Mouse (Mus musculus): ENCODE measurements around the gene Ip6k1. TPM values are rescaled to one million over a fixed set of nuclear protein-coding genes. Genes with fewer than 3 reads are reported as not detected.
"Not testable (repeated sequence)": the region's sequence is repeated elsewhere in the genome, so short reads cannot be mapped to it uniquely, and the experiment has no call there.

Gene Ip6k1
- total RNA-seq, 4 experiments from 2014 or later, result 193 to 261 (median 223) TPM

DNA sequence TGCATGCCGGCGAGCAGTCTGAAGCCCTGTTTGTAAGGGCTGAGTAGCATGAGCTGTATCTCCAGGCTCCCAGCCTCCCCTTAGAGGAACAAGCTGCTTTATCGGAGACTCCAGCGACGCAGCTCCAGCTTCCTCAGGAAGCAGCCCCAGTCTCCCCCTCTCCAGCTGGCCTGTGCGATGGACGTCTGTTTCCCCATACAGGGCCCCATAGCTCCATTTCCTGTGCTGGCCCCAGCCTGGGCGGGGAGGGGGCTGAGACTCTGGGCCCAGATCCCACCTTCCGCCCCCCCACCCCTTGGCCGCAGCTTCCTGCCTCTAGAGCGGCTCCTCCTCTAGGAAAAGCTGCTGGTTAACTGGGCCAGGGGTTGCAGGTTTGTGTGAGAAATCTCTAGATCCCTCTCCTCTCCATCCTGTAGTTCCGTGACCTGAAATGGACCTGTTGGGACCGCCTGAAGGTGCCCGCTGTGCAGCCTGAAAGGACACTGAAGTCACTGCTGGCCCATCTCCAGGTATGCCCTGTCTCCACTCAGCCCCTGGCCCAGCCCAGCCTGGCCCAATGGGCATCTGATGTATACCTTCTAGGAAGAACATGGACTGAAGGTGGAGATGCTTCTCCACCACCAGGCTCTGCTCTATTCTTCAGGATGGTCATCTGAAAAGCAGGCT is 19.5 kb upstream of the Ip6k1 start, which contains the start of gene Gm20661:
Gm20661 (plus strand) TSS at position 378 of the 666 bp plus-strand sequence.
- DNase-seq (ENCODE audit: low spot score in 2 of 2), result peak in 1 of 2 experiments; percentile 56

DNA sequence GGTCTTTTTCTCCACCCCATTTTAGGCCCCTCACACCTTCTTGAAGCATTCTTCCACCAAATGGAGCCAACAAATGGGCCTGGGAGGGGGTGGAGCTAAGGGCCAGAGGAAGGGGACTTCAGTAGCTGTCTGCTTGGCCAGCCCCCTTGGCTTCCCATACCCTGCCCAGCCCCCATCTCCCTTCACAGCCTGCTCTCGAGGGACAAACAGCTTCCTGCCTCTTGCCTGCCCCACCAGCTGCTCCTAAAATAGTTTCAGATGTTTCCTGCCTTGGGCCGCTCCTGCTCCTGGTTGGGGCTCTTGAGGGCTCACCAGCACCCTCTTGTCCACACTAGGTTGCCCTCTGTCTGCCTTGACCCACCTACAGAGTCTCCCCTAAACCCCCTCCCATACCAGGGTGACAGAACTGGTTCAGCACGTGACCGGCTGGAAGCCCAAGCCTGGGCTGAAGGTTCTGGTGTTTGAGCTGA is 18.8 kb upstream of the Ip6k1 start:
- DNase-seq (ENCODE audit: low spot score in 2 of 2), result peak in 1 of 2 experiments; percentile 32

DNA sequence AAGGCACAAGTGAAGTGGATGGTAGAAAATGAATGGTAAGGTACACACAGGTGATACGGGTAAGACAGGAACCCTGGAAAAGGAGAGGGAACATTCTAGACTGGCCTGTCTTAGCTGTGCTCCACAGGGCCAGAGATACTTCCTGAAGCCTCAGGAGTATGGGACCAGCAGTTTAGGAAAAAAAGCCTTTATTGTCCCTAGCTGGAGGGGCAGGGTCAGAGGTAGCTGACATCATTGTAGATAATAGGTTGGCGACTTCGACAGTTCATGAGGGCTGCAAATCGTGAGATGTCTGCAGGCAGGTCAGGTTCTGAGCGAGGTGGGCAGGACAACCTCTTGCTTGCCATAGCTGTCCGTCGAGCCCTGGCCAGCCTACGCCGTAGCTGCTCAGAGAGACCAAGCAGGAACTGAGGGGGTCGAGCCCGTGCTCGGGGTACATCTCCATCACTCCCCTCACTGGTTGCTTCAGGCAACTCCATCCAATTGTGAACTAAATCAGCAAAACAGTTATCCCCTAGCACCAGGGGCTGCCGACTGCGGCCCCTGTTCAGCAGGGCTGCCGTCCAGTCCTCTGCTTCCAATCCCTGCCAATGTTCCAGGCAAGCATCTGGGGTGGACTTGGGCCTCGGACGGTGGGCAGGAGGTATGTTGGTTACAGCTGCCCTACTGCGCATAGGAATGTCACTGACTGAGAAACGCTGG is 18.1 kb upstream of the Ip6k1 start:
- no peak for DNase-seq (ENCODE audit: low spot score in 2 of 2)

DNA sequence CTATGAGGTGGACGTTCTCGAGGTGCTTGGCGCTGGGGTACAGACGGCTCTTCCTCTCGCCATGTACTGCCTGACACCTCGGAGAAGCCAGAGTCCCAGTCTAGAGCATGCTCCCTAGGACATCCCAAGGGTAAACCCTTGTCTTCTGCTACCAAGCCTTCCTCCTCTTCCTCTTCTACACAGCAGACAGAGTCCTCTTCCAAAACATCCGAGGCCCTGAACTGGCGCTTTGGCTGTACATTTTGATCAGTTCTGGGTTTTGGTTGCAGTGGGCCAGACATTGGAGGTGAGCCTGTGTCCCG is 17.6 kb upstream of the Ip6k1 start:
- DNase-seq (ENCODE audit: low spot score in 2 of 2), result no peak

DNA sequence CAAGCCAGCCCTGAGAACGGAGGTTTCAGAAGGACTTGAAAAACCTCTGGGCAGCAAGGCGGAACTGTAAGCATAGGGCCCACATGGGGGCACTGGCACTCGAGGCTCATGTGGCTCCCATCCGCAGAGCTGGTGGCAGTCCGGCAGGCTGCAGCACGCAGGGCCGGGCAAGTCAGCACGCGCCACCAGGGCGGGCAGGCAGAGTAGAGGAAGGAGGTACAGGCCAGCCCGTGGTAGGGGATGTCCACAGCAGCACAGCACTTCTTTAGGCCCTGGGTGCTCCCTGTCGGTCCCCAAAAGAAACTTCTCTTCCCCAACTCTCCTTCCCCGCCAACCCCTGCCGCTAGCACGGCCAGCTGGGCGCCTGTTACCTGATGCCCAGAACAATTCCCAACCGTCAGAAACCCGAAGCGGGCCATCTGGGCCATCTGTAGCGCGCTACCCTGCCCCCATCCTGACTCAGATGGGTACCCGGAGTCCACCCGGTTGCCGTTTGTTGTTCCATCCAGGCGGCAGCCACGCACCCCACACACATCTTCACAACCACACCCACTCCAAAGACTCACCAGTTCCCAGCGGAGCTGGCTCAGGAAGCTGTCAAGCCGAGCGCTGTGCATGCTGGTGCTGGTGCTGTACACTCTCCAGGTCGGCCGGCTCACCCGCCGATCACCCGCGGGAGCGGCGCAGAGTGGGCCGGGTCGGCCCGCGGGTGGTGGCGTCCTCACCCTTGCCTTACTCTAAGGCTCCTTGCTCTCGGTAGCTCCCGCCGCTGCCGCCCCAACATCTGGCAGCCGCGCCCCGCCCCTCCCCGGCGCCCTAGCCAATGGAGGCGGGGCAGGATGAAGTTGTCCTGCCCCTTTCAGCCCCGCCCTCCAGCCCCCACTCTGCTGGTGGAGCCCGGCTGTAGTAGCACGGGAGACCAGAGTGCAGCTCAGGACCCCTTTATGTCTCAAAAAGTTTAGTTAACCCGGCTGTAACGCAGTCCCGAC is 16.9 kb upstream of the Ip6k1 start, which contains the start of gene Inka1:
Inka1 (minus strand) TSS at position 749 of the 989 bp plus-strand sequence.
- peak; percentile 69 to 74 for DNase-seq (ENCODE audit: low spot score in 2 of 2)

DNA sequence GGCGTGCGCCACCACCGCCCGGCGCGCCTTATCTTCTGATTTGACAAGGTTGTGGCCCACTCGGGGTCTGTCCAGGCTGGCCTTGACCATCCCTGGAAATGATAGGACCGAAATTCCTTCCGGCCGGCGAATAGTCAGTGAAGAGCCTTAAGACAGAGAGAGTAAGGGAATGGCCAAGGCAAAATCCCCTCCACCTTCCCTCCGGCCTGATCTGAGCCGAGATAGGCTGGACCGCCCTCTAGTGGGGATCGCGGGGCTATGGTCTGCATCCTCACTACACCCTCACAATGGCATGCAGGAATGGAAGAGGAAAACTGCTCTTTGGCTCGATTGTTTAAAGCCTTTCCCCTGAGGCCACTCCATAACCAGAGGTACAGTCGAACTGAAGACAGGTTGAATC is 15.9 kb upstream of the Ip6k1 start:
- peak; percentile 58 to 72 for DNase-seq (ENCODE audit: low spot score in 2 of 2)

DNA sequence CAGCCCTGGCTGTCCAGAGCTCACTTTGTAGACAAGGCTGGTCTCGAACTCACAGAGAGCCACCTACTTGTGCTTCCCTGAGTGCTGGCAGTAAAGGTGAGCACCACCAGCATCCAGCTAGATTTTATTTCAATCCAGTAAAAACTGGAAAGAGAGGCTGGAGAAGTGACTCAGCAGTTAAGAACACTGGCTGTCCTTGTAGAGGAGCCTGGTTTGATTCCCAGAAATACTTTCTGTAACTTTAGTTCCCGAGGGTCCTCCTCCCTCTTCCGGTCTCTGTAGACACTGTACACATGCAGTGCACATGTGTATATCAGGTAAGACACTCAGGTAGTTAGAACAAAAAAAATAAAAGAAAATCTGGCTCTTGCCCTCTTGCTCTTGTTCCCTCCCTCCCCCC is 14.4 kb upstream of the Ip6k1 start:
- DNase-seq (ENCODE audit: low spot score in 2 of 2), result no peak

DNA sequence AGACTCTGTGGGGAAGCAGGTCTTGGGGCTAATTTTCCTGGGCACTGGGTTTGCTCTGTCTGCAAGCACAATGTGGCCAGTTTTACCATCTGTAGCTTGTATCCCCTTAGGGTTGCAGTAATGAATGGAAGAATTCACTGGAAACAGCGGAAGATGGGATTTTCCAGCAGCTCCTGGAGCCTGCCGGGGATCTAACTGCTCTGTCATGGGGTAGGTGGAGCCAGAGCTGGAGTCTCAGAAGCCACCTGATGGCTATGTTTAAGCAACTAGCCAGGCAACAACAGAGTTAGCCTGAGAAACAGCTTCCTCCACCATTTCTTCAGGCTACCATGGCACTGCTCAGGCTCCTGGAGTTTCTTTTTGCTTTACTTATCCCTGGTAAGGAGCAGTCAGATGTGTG is 10.1 kb upstream of the Ip6k1 start, which contains the start of gene Cdhr4:
Cdhr4 (plus strand) TSS at position 301 of the 400 bp plus-strand sequence.
- no peak for DNase-seq (ENCODE audit: low spot score in 2 of 2)

DNA sequence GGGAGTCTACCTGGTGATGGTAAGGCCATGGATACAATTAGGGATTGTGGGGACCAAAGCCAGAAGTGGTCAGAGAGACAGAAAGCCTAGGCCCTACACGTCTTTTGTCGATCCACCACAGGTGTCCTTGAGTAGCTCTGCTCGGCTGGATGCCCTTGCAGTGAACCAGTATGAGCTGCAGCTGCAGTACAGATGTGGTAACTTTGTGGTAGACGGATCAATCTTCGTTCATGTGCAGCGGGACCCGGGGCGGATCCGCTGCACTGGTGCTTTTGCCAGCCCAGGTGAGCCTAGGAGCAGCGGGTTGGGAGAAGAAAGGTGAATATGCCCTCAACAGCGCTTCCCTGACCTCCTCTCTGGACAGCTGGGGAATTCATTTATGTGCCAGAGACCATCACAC is 9.3 kb upstream of the Ip6k1 start:
- DNase-seq (ENCODE audit: low spot score in 2 of 2), result no peak

DNA sequence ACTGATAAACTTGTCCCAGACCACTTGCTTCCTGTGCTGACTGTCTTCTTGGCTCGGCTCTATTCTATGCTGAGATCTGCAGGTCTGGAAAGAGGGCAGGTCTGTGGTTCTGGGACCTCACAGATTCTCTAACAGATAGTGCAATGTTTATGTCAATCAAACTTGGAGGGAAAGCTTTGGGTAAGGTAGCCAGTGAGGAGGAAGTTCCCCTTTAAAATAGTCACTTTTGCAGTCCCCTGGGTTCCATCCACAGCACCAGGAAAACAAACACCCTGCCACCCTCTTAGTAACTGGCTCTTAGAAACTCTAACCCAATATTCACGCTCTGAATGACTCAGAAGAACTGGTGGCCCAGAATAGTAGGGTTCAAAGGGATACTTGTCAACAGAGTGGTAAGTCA is 7.8 kb upstream of the Ip6k1 start:
- no peak for DNase-seq (ENCODE audit: low spot score in 2 of 2)

DNA sequence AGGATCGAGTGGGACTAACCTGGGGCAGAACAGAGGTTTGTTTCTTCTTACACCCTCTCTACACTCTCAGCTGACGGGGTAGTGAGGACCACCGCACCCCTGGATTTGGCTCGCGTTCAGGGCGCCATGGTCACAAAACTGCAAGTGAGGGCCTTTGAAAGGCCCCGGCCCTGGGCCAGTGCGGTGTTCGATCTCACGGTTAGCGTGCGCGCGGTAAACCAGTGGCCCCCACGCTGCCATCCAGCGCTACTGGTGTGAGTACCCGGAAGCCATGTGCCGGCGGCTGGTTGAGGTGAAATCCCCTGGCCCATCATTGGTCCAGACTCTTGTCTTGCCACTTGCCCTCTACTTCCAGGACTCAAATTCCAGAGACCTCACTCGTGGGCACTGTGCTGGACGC is 6.8 kb upstream of the Ip6k1 start:
- no peak for DNase-seq (ENCODE audit: low spot score in 2 of 2)

DNA sequence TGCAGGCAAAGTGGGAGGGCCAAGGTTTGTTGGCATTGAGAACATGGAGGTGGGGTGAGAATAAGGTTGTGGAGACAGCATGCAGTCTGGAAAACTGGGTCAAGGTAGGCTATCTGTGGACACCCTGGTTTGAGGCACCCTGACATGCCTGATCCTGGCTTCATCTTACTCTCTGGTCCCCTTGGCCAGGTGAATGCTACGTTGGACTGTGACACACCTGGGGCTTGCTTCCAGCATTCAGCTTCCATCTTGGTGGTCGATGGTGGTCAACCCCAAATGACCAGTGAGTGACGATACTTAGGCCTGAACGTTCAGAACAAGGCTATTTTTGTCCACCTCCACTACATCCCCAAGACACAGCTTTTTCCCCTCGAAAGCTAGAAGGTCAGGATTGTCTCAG is 6.3 kb upstream of the Ip6k1 start, which contains the start of gene Gm20662:
Gm20662 (plus strand) TSS at position 301 of the 400 bp plus-strand sequence.
- DNase-seq (ENCODE audit: low spot score in 2 of 2), result no peak

DNA sequence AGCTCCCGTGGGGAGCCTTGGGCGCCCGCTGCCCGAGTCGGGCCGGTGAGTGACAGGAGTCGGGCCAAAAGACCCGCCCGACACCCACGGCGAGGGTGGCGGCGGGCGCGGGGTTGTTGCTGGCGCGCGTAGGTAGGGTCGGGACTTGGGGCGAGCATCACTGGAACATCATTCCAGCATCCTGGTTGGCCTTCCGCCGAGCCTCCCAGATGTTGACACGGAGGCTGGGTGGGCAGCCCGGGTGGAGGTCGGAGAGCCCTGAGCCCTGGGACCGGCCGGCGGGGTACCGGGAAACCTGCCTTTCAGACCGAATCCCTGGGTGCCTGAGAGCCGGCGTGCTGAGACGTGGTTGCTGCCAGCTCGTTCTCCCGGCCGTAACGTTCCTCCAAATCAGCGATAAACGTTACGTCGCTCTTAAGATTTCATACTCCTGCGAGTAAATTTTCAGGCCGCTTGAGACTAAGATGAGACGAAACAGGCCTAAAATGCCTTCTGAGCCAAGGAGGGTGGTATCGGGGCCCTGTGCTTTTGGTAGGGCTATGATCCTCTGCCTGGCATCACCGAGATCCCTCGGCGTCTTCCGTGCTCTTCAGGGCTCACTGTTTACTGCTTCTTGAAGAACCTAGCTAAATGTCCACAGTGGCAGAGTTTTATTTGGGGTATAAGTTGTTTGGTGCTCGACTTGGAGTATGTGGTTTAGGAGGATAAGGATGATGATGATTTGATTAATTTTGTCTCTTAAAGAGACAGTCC is 653 bp downstream of the Ip6k1 start:
- no peak for DNase-seq (ENCODE audit: low spot score in 2 of 2)

DNA sequence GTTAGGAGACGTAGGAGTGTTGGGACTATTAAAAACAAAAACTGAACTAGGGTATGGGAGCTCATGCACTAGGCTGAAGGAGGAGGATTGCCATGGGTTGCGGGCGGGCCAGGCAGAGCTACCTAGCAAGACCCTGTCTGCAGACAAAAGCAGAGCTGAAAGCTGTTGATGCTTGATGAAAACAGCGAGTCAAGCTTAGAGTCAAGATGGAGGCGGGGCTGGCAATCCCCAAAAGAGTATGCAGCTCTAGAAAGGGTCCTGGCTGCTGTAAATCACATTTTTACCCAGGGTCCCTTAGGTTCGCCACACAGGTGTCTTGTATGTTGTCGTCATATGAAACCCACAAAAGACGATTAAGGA is 1.2 kb downstream of the Ip6k1 start:
- DNase-seq (ENCODE audit: low spot score in 2 of 2), result no peak

DNA sequence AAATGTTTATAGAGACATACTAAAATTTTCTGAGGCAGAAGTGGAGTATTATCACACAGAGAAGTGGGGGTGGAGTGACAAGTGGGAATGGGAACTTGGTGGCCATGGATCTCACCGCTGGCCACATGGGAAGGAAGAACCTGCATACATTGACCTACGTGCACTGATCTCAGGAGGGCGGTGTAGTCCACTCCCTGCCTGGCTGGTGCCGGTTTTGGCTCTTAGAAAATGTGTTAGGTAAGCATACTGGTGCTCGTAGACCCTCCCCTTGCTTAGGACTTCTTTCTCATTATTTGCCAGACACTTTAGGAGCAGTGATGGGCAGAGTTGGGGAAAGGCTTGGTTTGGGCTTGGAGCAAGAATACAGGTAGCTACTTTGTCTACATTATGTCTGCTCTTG is 5.7 kb downstream of the Ip6k1 start:
- DNase-seq (ENCODE audit: low spot score in 2 of 2), result no peak

DNA sequence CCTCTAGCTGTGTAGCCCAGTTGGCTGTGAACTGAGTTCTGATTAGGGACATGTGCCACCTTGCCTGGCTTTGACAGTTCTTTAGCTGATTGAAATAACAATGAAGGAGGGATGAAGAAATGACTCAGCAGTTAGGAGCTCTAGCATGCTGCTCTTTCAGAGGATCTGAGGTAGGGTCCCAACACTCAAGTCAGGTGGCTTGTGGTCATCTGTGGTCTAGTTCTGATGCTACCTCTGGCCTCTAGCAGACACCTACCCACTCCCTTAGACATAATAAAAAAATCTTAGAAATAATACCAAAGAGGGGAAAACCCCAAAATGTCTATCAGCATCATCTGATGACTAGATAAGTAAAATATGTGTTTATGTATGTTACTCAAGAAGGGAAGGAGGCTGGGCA is 8.1 kb downstream of the Ip6k1 start:
- no peak for DNase-seq (ENCODE audit: low spot score in 2 of 2)

DNA sequence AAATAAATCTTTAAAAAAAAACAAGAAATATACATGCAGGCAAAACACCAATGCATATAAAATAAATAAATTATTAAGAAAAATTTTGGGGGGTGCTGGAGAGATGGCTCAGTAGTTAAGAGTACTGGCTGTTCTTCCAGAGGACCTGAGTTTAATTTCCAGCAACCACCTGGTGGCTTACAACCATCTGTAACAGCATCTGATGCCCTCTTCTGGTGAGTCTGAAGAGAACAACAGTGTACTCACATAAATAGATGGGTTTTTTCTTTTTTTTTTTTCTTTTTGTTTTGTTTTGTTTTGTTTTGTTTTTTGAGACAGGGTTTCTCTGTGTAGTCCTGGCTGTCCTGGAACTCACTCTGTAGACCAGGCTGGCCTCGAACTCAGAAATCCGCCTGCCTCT is 11.3 kb downstream of the Ip6k1 start:
- not testable (repeated sequence) for DNase-seq (ENCODE audit: low spot score in 2 of 2)

DNA sequence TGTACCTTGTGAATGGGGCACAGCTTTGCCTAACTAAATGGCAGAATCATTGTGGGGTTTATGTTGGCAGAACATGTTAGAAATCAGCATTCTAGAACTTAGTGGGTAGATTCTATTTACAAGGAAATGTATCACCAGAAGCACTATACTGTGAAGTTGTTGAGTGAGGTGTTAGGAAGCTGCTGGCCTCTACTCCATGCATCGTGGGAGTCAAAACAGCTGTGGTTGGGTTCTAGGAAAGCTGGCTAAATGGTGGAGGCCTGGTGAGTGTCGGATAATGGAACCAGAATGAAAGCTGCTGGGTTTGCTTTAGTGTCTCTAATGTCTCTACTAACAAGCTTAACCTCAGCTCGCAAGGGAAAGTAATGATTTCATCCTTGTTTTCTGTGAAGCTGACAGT is 14.8 kb downstream of the Ip6k1 start:
- DNase-seq (ENCODE audit: low spot score in 2 of 2), result no peak

DNA sequence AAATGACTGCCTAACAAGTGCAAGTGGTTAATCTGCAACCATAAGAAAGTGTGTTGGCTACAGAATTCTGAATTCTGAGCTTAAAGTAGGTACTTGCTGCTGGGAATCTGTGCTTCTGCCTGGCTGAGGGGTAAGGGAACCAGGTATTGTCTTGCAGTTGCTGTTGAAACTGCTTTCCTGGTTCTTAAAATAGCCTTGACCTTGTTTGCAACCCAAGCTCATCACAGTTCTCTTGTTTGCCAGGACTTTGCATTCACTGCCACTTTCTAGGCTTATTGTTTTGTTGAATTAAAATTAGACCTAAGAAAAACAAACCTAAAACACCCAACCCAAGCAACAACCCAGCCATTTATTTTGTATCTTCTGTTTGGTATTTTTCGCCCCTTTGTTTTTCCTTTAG is 18.4 kb downstream of the Ip6k1 start:
- DNase-seq (ENCODE audit: low spot score in 2 of 2), result no peak

DNA sequence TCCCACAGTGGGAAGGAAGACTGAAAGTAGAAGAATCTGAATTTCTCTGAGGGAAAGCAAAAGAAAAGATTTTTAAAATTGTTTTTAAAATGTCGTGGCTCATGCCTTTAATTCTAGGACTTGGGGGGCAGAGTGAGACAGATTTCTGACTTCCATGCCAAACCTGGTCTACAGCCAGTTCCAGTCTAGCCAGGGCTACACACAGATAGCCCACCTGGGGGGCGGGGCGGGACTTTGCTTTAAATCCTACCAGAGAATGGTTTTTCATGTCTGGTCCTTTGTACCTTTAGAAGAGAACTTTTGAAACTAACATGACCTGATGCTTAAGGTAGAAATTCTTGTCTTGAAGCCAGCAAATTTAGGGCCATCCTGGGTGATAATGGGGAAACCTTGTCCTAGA is 20.9 kb downstream of the Ip6k1 start:
- no peak for DNase-seq (ENCODE audit: low spot score in 2 of 2)

DNA sequence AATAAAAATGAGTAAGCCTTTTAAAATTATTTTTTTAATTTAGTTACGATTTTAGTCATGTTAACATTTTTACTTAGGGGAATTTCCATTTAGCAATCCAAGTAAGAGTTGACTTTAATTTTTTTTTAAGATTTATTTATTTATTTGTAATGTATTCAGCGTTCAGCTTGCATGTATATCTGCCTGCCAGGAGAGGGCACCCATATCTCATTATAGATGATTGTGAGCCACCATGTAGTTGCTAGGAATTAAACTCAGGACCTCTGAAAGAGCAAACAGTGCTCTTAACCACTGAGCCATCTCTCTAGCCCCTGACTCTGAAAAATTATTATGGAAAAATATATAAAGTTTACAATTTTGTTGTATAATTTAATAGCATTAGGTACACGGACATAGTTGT is 24.3 kb downstream of the Ip6k1 start:
- no peak for DNase-seq (ENCODE audit: low spot score in 2 of 2)

Data from layer of hippocampus, adult 8-10 months (tissue).